Mouse (Mus musculus) gastrocnemius, postnatal 36 days (tissue): ENCODE measurements at regions not wholly inside any gene's neighbourhood (a gene's known extent, or its start where the extent isn't known, plus 50 kb on each side); places are given as distances from the start of the nearest gene placed in this dataset.

Source experiments
- DNase-seq, 2 experiments: peaks; one replicate each; pipeline ENCODE4 v3.0.0; 2022
- intact Hi-C: fragments of 180-260 bp; cut with DNase I; formaldehyde crosslinking; loops from one replicate; pipeline ENCODE4 v1.15.1; 2025

DNA sequence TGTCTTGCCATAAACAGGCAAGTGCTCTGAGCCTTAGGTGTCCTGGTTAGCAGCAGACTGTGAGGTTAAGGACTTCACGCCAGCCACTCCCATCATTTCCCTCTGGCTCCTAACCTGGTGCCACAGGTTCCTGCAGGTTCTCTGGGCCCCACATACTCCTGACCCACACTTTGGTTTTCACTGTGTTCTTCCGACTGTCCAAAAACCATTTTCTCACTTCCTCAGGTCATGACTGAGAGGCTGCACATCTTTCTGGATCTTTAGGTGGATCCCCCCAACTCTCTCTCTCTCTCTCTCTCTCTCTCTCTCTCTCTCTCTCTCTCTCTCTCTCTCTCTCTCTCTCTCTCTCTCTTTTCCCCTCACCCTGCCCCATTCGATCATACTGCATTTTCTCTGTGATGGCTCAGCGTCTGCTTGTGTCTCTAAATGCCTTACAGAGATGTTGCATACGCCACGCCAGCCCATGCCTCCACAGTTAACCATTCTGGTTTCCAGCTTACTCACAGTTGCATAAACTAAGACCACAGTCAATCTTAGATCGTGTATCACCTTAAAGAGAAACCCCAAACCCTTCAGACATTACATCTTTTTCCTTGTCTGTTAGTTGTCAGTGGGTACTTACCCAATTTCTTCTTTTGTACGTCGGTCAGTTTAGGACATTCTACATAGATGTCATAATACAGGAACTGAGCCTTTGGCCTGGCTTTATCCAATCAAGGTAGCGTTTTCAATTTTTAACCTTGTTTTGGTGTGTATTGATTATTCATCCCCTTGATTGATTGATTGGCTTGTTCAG is 112.0 kb upstream of the Zfp217 start:
- DNase-seq, result no peak
- intact Hi-C loops, result no loop called here

DNA sequence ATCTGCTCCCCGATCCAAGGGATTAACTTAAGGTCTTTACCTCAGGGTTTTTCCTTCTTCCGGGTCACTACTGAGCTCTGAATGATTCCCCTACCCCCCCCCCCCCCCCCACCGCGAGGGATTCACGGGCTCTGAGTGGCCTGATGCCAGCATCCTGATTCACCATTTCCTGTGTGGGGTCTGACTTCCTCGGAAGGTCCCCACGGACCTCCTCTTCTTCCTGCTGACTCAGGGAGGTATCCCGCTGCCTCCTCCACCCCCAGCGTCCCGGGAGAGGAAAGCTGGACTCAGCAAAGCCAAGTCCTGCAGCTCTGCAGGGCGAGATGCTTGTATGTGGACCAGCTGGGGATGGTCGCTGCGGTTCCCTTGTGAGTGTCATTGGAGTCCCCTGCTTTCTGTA is 110.5 kb upstream of the Zfp217 start:
- intact Hi-C loops, result no loop called here
- peak in 1 of 2 experiments; percentile 27 for DNase-seq

DNA sequence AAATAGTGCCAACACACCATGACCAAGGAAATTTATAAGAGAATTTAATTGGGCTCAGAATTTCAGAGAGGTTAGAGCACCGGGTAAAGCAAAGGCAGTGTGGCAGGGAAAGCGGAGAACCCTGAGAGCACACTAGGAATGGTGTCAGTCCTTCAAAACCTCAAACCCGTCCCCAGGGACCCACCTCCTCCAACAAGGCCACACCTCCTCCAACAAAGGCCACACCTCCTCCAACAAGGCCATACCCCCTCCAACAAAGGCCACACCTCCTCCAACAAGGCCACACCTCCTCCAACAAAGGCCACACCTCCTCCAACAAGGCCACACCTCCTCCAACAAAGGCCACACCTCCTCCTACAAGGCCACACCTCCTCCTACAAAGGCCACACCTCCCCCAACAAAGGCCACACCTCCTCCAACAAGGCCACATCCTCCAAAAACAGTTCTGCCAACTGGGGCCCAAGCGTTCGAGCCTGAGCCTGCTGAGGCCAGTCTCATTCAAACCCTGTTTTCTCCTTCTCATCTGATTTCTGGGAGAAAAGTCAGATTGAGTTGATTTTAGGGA is 109.8 kb upstream of the Zfp217 start:
- DNase-seq, result no peak
- intact Hi-C loops, result no loop called here

DNA sequence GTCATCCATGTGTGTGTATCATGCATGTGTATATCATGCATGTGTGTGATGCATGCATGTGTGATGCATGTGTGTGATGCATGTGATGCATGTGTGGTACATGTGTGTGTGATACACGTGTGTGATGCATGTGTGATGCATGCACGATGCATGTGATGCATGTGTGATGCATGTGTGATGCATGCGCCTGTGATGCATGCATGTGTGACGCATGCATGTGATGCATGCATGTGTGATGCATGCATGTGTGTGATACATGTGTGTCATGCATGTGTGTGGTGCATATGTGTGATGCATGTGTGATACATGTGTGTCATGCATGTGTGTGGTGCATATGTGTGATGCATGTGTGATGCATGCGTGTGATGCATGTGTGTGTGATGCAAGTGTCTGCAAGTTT is 108.1 kb upstream of the Zfp217 start:
- intact Hi-C loops, result no loop called here

DNA sequence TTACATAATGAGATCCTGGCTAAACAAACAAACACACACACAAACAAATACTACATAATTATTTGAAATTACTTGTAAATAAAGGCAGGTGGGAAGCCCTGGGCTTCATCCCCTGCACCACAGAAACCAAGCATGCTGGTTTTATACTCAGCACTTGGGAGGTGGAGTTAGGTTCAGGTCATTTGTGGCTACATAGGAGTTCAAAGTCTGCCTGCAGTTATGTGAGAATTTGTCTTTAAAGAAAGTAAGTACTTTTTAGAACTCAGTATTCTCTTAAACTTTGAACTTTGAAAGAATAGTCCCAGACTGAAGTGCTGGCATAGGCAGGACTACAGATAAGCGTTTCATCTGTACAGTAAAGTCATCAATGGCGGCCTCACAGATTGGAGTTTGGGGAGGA is 107.6 kb upstream of the Zfp217 start:
- DNase-seq, result no peak
- intact Hi-C loops, result no loop called here

More for the DNA sequence above, 108.1 kb upstream of the Zfp217 start:
- no peak for DNase-seq

DNA sequence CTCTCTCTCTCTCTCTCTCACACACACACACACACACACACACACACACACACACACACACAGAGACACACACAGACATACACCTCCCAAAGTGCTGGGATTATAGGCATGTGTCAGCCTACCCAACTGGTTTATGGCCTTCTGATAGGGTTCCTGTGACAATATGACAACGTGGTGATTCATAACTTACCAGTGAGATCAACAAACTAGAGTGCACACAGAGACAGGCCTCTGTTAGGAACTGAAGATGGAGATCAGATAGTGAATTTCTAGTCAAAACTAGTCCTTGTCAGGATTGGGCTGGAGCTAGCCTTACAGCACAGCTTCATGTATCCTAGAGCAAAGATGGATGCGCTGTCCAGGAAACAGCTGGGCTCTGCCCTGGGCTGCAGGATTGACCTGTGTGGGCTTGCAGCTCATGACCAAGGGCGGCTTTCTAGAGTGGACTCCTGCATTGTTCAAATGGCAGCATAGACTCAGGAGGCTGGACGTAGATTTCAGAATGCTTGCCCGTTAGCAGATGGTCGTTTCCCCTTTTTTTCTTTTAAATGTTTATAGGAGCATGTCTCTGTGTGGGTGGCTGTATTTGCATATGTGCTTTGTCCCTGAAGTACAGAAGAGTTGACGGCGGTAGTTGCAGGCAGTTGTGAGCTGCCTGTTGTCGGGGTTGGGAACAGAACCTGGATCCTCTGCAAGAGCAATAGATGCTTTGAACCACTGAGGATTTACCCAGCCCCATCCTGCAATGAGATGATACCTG is 106.0 kb upstream of the Zfp217 start:
- intact Hi-C loops, result no loop called here
- DNase-seq, result no peak

DNA sequence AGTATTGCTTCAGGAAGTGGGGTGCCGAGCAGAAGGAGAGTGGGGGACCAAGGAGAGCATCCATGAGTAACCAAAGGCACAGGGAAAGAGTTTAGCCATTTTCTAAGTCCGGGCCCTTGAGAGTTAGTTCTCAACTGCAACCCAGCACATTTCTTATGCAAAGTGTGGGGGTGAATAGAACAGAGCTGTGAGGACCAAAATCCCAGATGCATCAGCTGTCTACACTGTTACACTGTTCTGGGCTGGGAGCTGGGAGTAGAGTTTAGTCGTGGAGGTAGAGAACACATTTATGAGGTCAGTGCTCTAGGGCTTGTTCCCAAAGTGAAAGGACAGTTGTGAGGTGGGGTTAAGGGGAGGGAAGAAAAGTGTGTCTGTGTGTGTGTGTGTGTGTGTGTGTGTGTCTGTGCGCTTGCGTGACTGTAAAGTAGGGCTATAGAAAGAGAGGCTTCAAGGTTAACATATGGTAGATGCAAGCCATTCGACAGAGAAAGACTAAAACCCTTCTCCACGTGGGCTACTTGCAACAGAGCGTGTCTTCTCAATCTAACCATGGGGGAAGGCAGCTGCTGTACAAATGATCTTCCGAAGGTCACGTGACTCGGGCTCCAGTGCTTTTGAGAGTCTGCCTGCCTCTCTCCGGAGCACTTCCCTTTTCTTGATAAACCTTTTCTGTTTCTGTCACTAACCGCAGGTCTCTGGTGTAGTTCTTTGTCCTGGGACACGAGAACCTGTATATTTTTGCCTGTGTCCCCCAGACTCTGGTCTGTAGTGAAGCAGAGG is 104.5 kb upstream of the Zfp217 start:
- no peak for DNase-seq
- intact Hi-C loops, result no loop called here

DNA sequence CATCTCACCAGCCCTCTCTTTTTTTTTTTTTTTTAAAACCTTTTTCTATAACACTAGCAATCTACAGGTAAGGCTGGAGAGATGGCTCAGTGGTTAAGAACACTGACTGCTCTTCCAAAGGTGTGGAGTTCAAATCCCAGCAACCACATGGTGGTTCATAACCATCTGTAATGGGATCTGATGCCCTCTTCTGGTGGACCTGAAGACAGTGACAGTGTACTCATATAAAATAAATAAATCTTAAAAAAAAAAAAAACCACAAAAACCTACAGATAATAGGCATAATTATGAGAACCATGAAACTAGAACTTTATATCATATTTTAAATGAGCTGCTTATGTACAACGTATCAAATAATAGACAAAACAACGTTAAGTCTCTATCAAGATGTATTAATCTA is 102.8 kb upstream of the Zfp217 start:
- intact Hi-C loops, result no loop called here
- DNase-seq, result no peak

DNA sequence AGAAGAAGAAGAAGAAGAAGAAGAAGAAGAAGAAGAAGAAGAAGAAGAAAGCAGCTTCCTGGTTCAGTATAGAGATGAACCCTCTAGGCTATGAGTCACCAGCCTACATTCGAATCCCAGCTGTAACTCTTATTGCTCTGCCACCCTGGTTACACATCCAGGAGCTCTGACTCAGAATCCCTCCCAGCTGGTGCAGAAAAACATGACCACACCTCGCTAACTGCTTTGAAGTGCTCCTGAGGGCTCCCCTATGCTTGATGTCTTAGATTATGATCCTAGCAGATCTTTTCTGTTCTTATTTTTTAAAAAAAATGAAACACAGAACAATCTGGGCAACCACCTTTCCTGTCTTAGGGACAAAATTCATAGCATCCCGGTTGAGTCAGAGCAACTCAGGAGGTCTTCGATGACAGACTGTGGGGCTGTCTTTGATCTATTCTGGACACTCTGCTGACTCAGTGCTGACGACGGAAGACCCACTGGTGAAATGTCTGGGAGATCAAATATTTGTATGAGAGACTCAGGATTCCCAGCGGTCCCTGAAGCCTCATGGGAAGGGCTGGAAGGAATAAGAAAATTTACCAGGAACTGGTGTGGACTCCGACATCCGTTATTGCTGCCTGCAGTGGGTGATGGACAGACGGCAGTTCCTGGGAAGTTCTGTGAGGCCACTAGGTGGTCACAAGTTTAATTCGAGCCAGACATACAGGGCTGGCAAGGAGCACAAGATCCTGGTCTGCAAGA is 100.0 kb upstream of the Zfp217 start:
- intact Hi-C loops, result no loop called here

DNA sequence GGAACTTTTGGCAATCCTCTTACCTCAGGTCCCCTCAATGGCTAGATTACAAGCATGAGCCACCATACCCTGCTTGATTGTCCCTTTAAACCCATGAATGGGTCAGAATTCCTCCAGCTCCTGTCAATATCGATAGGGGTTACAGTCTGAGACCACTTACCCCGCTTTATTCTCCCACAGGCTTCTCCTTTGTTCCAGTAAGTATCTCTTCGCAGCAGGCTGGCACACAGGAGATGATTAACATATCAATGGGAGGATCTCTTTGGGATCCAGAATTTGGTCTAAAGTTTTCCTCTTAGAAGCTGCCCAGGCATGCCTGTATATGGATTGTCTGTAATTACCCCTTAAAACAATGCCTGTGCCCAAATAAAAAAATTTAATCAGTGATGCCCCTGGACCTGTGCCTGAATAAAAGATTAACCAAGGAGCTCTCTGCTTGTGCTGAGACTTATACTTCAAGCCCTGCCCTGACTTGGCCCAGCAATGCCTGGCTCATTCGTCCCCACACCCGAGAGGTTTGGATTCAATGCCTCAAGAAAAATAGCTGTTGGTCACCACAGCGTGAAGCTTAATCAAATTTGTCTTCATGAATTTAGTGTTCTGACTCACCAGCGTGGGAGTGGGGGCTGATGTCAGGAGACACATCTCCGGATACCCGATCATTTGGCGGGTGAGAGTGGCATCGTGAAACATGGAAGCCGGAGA is 97.9 kb upstream of the Zfp217 start:
- no peak for DNase-seq
- intact Hi-C loops, result no loop called here

More for the DNA sequence above, 100.0 kb upstream of the Zfp217 start:
- no peak for DNase-seq

DNA sequence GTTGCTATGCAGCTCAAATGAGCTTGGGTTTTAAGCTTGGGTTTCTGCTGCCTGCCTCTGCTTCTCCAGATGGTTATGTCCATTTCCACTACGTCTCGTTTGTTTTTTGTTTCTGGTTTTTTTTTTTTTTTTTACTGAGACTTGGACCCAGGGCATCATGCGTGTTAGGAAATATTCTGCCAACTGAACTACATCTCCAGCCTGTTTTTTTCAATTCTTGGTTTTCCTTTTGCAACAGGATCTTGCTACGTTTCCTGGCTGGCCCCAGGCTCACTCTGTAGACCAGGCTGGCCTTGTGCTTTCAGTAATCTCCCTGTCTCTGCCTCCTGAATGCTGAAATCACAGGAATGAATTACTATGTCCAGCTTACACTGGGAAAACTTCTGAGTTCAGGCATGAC is 96.2 kb upstream of the Zfp217 start:
- intact Hi-C loops, result no loop called here
- no peak for DNase-seq

DNA sequence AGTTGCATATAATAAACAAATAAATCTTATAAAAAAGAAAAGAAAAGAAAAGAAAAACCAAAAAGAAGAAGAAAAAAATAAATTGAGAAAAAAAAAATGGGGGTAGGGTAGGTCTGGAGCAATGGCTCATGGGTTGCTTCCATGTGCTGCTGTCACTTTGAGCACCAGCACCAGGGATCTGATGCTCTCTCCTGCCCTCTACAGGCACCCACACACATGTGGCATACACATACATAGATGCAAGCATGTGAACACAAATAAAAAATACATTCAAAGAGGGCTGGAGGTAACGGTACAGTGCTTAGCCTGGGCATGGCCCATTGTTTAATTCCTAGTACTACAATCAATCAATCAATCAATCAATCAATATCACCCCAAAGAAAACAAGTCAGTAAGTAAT is 90.1 kb upstream of the Zfp217 start:
- intact Hi-C loops, result no loop called here
- no peak for DNase-seq

DNA sequence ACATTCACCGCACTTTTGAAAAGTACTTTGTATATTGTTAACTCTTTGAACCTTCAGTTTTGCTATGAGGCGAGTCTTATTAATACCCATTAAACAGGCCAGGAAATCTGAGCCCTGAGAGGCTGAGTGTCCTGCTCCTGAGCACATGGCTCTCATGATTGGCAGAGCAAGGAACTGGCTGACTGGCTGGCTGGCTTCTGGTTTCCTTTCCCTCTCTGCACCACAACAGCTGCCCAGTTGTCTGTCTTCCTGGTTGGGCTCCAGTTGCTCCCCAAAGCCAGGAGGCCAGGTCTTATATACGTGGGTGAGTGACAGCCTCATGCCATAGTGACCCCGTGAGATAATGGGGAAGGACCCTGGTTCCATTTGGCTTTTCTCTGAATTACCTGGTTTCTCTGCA is 85.5 kb upstream of the Zfp217 start:
- intact Hi-C loops, result no loop called here
- DNase-seq, result peak in 1 of 2 experiments; percentile 25

DNA sequence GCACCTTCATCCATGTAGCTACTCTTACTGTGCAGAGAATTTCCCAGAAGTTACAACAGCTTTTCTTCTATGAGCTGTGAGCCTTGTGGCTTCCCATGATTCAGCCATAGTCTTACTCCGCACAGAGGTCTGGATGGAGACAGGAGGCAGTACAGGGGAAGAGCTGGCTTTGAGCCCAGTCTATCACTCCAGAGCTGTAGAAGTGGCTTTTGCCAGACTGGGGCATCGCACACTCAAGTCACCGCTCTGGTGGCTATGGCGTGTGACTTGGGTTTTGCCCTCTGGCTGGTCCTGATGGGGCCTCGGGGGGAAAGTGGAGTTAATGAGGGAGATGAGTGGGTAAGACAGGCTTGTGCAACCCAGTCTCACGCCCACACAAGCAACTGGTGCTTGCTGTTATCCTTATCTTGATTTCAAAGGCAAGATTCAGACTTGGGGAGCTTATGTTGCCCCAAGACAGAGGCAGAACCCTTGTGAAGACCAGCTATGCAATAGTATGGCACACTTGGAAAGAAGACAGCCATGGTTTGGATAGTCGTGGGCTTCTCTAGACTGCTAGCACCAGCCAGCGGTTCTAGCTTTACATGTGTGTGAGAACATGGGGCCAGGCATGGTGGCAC is 81.7 kb upstream of the Zfp217 start:
- intact Hi-C loops, result no loop called here

DNA sequence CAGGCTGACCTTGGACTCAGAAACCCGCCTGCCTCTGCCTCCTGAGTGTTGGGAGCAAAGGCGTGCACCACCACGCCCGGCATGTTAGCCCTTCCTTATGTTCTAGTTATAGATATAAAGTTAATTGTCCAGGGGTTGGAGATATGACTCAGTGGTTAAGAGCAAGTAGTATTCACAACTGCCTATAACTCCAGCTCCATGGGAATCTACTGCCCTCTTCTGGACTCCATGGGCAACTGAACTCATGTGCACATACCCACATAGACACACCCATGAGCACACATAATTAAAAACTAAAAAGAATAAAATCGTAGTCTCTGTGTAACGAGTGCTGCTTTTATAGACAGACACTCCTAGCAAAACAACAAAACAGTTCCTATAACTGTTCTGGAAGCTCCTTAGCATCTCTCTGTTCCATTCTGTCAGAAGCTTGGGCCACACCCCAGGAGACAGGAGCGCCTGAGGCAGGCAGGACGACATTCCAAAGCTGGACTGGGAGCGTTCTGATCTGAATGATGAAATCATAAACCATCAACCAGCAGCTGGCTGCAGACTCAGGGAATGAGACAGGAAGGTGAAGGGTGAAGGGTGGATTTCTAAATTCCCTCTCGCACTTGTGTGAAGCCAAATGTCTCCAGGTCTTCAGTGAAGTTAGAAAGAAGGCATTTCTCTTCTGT is 80.6 kb upstream of the Zfp217 start:
- no peak for DNase-seq
- intact Hi-C loops, result no loop called here

More for the DNA sequence above, 81.7 kb upstream of the Zfp217 start:
- DNase-seq, result no peak

DNA sequence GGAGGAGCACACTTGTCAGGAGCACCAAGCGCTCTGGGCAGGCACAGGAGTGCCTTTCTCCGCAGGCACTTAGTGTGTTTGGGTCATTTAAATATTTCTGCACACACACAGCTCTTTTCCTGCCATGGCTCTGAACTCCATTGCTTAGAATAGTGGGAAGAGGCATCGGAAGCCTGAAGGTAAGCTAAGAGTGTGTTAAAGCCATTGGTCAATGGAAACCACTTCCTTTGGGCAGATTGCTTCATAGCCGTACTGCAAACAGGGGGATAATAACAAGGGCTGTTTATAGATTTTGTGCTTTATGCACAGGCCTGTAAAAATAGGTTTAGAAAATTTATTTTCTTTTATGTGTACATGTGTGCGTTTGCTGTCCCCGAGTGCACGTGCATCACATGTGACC is 76.0 kb upstream of the Zfp217 start:
- intact Hi-C loops, result no loop called here
- no peak for DNase-seq

DNA sequence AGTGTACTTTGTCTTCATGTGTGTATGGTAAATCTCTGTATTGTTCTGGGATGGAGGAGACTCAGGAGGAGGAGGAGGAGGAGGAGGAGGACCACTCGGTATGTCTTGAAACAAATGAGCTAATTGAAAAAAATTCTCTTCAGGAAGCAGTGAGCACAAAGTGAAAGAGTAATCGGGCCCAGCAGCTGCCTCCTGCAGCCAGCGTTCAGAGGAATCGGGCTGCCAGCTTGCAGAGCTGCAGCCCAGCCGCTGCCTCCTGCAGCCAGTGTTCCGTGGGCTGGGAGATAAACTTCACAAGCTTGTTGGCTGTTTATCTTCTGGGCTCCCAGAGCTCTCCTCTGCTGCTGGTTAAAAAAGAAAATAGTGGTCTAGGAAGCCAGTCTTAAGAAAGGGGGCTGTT is 74.9 kb upstream of the Zfp217 start:
- no peak for DNase-seq
- intact Hi-C loops, result no loop called here

DNA sequence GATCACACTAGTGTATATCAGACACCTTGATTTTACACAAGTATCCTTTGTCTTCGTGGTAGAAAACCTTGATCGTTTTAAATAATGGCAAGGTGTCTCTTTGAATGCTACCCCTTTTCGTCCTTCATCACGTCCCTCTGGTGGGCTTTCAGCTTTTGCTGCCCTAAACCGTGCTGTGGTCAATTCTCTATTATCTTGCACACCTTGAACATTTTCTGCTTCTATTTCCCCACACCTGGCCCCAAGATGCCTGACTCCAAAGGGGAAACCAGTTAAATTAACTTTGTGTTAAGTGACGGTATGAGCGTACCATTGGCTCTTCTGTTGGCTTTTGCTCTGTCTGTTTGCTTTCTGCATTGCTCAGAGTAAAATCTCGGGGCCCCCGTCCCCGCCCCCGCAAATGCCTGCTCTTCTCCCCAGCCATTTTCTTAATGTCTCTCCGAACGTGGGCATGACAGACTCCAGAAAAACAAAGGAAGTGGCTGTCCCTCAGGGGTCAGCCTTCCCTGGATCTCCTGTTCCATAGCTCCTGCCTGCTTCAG is 74.2 kb upstream of the Zfp217 start:
- intact Hi-C loops, result no loop called here
- no peak for DNase-seq
